Mouse (Mus musculus) heart, embryonic 11.5 days (tissue): Measurements from ENCODE around the gene Nrxn3. TPM values are rescaled to one million over a fixed set of nuclear protein-coding genes. Genes with fewer than 3 reads are reported as not detected.

Experiments used
- ATAC-seq: fragments of 200-750 bp; cut with Nextera tagmentation; replicated peaks from 2 replicates; pipeline ENCODE4 v1.8.0; 2017; ENCODE audit warnings: moderate library complexity; ENCODE audit not compliant: insufficient number of reproducible peaks, low FRiP score, low TSS enrichment
- H3K27ac ChIP-seq: fragments of 300-500 bp; sonication (generic); 2 replicates; pipeline ENCODE4 v1.5.1; 2014; ENCODE audit warnings: mild to moderate bottlenecking, low read depth, low read length
- H3K27me3 ChIP-seq: fragments of 300-500 bp; sonication (generic); 2 replicates; pipeline ENCODE4 v1.6.1; 2014; ENCODE audit warnings: mild to moderate bottlenecking, low read length, mixed read lengths; ENCODE audit not compliant: control insufficient read depth, insufficient read depth
- H3K36me3 ChIP-seq: fragments of 300-500 bp; sonication (generic); 2 replicates; pipeline ENCODE4 v1.6.1; 2014; ENCODE audit warnings: mild to moderate bottlenecking, low read length, moderate library complexity, mixed read lengths; ENCODE audit not compliant: control insufficient read depth, insufficient read depth
- H3K4me1 ChIP-seq: fragments of 300-500 bp; sonication (generic); 2 replicates; pipeline ENCODE4 v1.6.1; 2014; ENCODE audit warnings: low read length; ENCODE audit not compliant: control insufficient read depth, insufficient read depth
- H3K4me2 ChIP-seq: fragments of 300-500 bp; sonication (generic); 2 replicates; pipeline ENCODE4 v1.6.1; 2014; ENCODE audit warnings: mild to moderate bottlenecking, moderate library complexity
- H3K4me3 ChIP-seq: fragments of 300-500 bp; sonication (generic); 2 replicates; pipeline ENCODE4 v1.5.1; 2014; ENCODE audit warnings: low read depth, low read length
- H3K9ac ChIP-seq: fragments of 300-500 bp; sonication (generic); 2 replicates; pipeline ENCODE4 v1.6.1; 2014; ENCODE audit warnings: mild to moderate bottlenecking, low read depth, low read length, moderate library complexity
- H3K9me3 ChIP-seq: fragments of 300-500 bp; sonication (generic); replicated peaks from 2 replicates; pipeline ENCODE4 v1.6.1; 2016; ENCODE audit warnings: low read length; ENCODE audit not compliant: control insufficient read depth
- WGBS: fragments of 180-500 bp; shearing (Covaris S2); extraction: QIAGEN DNeasy Blood & Tissue Kit; methylation state at CpG from one replicate; pipeline ENCODE4 v1.1.7; 2014; ENCODE audit not compliant: insufficient replicate concordance; 5-methylcytosine and 5-hydroxymethylcytosine counted together
- polyA plus RNA-seq: library from polyadenylated mRNA; unstranded; fragments of >200 nt; fragmentation: Nextera tagmentation; extraction: Ambion mirVana; gene quantifications from 2 replicates; pipeline ENCODE4 v1.2.1, GENCODE M21; 2014

The Nrxn3 gene
- polyA plus RNA-seq, 1 experiment from 2014 or later = 4.5 TPM

- Histone ChIP-seq H3K4me2 (no peak overlapping the region), H3K4me3 (no peak overlapping the region), H3K9me3 (no peaks in the 10 kb centered on the region), H3K9ac (no peak overlapping the region), H3K36me3 (no peaks in the 10 kb centered on the region), H3K27me3 (no peaks in the 10 kb centered on the region), H3K27ac (no peak overlapping the region), H3K4me1 (no peaks in the 10 kb centered on the region)
- ATAC-seq = no peak
- WGBS = 65% methylated on average over 6 of the region's 6 CpGs
Observed at GRCm38 (mm10) chr12:88859456-88860345, 137.0 kb downstream of the Nrxn3 start.

GRCm38 (mm10) chr12:88860397-88860796 lies 137.7 kb downstream of the Nrxn3 start:
- H3K27me3 ChIP-seq = no peaks in the 10 kb centered on the region
- H3K9me3 ChIP-seq = no peaks in the 10 kb centered on the region
- no peaks in the 10 kb centered on the region for H3K36me3 ChIP-seq
- H3K4me1 ChIP-seq = no peaks in the 10 kb centered on the region
- H3K27ac ChIP-seq = no peak overlapping the region
- 55% methylated on average over 4 of the region's 4 CpGs for WGBS
- no peak overlapping the region for H3K4me3 ChIP-seq
- H3K9ac ChIP-seq = no peak overlapping the region
- no peak for ATAC-seq
- no peak overlapping the region for H3K4me2 ChIP-seq

GRCm38 (mm10) chr12:88863069-88863468 lies 140.4 kb downstream of the Nrxn3 start:
- Histone ChIP-seq H3K27me3 (no peaks in the 10 kb centered on the region), H3K9me3 (no peaks in the 10 kb centered on the region), H3K4me1 (no peaks in the 10 kb centered on the region), H3K4me2 (no peak overlapping the region), H3K4me3 (no peak overlapping the region), H3K27ac (no peak overlapping the region), H3K36me3 (no peaks in the 10 kb centered on the region), H3K9ac (no peak overlapping the region)
- WGBS = 61% methylated on average over 4 of the region's 4 CpGs
- ATAC-seq = no peak

GRCm38 (mm10) chr12:88868288-88868687 lies 145.6 kb downstream of the Nrxn3 start:
- Histone ChIP-seq H3K9me3 (no peaks in the 10 kb centered on the region), H3K4me2 (no peak overlapping the region), H3K27me3 (no peaks in the 10 kb centered on the region), H3K27ac (no peak overlapping the region), H3K4me1 (no peaks in the 10 kb centered on the region), H3K4me3 (no peak overlapping the region), H3K36me3 (no peaks in the 10 kb centered on the region), H3K9ac (no peak overlapping the region)
- no peak for ATAC-seq

GRCm38 (mm10) chr12:88897331-88897730 lies 174.7 kb downstream of the Nrxn3 start:
- Histone ChIP-seq H3K4me2 (no peak overlapping the region), H3K4me1 (no peaks in the 10 kb centered on the region), H3K9ac (no peak overlapping the region), H3K27me3 (no peaks in the 10 kb centered on the region), H3K27ac (no peak overlapping the region), H3K36me3 (no peaks in the 10 kb centered on the region), H3K9me3 (no peaks in the 10 kb centered on the region), H3K4me3 (no peak overlapping the region)
- 71% methylated on average over 1 of the region's 1 CpGs for WGBS
- no peak for ATAC-seq

- 56% methylated on average over 7 of the region's 7 CpGs for WGBS
- Histone ChIP-seq H3K4me3 (no peak overlapping the region), H3K36me3 (no peaks in the 10 kb centered on the region), H3K9me3 (no peaks in the 10 kb centered on the region), H3K4me2 (no peak overlapping the region), H3K9ac (no peak overlapping the region), H3K4me1 (no peaks in the 10 kb centered on the region), H3K27ac (no peak overlapping the region), H3K27me3 (no peaks in the 10 kb centered on the region)
- ATAC-seq = no peak
Observed at GRCm38 (mm10) chr12:88900014-88900727, 177.5 kb downstream of the Nrxn3 start.

GRCm38 (mm10) chr12:88900728-88901080 lies 178.0 kb downstream of the Nrxn3 start:
- no peaks in the 10 kb centered on the region for H3K4me1 ChIP-seq
- H3K4me3 ChIP-seq = no peak overlapping the region
- ATAC-seq = no peak
- no peak overlapping the region for H3K4me2 ChIP-seq
- H3K9ac ChIP-seq = no peak overlapping the region
- H3K27me3 ChIP-seq = no peaks in the 10 kb centered on the region
- no peaks in the 10 kb centered on the region for H3K9me3 ChIP-seq
- H3K27ac ChIP-seq = no peak overlapping the region
- WGBS = 0% methylated on average over 1 of the region's 1 CpGs
- H3K36me3 ChIP-seq = no peaks in the 10 kb centered on the region

GRCm38 (mm10) chr12:88910761-88911160 lies 188.1 kb downstream of the Nrxn3 start:
- Histone ChIP-seq H3K4me2 (no peak overlapping the region), H3K4me1 (no peaks in the 10 kb centered on the region), H3K9me3 (no peaks in the 10 kb centered on the region), H3K9ac (no peak overlapping the region), H3K27ac (no peak overlapping the region), H3K36me3 (no peaks in the 10 kb centered on the region), H3K4me3 (no peak overlapping the region), H3K27me3 (no peaks in the 10 kb centered on the region)
- 53% methylated on average over 2 of the region's 2 CpGs for WGBS
- ATAC-seq = no peak
